Mouse (Mus musculus) brain, adult 2 months (tissue): Measurements from ENCODE around the gene Rbbp8nl.

ENCODE experiments used
- DNase-seq: peaks from one replicate; pipeline ENCODE4 v3.0.0; 2011; ENCODE audit warnings: low read depth, low spot score

Gene Rbbp8nl

DNA sequence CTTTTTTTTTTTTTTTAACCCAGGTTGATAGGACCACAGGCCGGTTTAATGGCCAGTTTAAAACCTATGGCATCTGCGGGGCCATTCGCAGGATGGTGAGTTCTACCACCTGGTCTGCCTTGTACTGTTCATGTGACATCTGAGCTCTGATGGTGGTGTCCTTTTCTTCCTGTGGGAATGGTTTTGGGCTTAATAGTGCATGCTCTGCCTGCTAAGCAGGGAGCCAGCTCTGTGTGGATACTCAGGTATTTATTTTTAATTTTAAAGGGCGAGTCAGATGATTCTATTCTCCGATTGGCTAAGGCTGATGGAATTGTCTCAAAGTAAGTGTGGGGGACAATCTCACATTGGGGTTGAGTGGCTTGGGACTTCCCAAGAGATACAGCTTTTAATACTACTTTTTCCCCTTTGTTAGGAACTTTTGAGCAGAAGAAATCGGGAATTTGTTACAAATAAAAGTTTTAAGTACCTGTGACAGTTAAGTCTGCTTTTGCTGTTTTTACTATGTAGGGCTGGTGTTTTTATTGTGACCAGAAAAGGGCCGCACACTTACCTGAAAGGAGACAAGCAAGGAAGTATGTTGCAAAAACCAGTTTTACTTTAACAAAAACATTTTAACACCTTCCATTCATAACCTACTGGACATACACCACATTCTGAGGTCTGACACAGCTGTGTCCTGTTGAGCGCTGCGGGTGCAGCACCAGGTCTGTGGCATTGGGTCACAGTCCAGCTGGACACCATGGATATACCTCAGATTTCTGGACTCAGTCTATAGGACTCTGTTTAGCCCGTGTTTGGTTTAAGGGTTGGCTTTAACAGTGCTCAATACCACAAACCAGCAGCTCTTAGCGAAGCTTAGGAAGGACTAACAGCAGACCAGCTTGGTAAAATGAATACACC, 31.5 kb downstream of the Rbbp8nl start:
- no peak for DNase-seq

DNA sequence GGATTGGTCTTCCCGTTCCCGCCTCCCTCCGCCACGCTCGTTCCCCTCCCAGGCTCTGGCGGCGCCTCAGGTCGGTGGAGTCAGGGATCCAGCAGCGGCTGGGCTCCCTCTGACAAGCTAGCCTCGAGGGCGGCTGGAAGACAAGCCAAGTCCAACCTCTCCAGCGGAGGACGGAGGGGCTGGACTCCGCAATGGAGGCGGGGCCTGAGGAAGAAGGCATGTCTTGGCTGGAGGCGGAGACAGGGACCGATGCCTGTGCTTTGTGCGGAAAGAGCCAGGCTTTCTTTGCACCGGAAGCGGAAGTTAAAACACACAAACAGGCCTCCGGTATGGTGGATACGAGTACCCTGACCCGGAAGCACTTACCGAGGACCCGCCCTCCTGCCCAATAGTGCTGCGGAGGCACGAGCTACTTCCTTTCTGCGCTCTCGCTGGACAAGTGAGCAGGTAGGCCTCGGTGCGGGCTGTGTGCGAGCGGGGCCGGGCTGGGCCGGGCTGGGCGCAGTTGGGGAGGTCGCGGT, 32.6 kb downstream of the Rbbp8nl start, which contains the start of gene Rps21:
TSS of gene Rps21 (plus strand) at position 377 of the 521 bp plus-strand sequence.
- DNase-seq: peak; percentile 100

DNA sequence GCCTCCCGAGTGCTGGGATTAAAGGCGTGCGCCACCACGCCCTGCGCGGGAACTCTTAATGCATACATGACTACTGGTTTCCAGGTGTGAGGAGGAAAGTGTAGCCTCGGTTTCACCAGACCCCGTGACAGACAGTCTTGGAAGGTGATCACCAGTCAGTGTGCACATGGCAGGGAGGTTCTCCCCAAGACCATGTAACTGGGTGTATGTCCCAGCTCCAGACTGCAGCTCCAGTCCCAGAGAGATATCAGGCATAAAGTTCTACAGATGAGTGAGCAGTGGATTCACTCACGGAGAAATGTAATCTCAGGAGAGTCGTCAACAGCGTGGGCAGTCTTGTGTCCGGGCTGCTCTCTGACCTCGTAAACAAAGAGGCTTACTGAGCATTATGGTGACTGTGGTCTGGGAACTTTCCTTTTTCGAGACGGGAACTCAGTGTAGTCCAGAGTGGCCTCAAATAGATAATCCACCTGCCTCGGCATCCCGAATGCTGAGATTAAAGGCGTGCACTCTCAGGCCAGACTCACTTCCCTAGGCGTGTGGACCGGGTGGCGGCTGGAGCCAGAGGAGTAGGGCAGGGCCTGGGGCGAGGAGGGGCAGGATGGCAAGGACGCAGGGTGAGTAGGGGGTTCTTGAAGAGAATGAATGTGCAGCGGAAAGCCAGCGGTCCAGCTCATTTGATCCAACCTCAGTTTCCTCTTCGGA, 33.2 kb downstream of the Rbbp8nl start:
- DNase-seq: no peak

DNA sequence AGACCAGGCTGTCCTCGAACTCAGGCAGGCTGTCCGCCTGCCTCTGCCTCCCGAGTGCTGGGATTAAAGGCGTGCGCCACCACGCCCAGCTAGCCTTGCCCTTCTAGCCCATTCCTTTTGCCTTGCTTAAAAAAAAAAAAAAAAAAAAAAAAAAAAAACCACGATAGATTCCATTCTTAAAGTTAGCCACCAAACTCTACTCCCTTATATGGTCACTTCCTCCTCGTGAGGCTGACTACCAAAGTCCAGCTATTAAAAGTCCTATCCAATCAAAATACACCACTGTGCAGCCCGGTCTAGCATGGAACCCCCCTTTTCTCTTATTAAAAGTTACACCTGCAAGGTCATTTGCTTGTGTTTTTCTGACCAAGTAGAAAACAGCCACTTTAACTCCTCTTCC, 34.0 kb downstream of the Rbbp8nl start:
- no peak for DNase-seq

DNA sequence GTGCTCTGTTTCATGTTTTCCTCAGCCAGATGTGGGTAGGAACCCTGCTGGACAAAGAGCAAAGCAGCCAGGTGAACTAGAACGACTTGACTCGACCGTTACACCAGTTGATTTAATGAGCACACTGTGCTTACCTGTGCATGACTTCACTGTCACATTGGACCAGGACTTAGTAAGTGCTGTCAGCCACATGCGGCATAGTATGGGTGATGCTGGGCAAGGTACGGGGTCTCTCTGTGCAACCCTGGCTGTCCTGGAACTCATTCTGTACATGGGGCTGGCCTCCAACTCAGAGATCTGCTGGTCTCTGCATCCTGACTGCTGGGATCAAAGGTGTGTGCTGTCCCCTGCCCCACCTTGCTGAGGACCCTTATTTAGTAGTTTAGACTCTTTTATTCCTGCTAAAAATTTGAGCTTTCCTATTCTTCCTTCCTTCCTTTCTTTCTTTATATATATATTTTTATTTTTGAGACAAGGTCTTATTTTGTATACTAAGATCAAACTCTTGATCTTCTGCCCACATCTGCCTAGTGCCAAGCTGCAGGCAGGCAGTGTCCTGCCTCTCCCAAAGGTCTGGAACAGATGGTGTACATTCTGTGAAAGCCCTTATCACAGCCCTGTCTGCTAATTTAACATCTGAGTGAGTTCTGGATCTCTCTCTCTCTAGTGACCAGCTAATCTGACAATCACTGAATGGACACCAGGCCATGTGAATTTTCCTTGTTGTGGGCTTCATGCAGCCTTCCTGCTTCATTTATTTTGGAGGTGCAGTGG, 35.1 kb downstream of the Rbbp8nl start:
- DNase-seq: no peak

DNA sequence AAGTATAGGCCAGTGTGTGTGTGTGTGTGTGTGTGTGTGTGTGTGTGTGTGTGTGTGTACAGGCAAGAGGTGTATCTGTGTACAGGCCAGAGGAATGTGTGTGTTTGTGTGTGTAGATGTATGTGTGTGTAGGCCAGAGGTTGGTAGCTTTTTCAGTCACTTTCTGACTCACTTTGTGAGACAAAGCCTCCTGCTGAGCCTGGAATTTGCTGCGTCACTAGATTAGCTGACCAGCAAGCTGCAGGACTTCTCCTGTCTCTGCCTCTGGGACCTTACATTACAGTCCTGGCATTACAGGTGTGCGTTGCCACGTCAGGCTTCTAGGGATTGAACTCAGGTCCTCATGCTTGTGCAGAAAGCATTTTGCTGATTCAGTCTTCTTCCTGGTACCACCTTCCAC, 37.8 kb downstream of the Rbbp8nl start:
- DNase-seq: no peak

DNA sequence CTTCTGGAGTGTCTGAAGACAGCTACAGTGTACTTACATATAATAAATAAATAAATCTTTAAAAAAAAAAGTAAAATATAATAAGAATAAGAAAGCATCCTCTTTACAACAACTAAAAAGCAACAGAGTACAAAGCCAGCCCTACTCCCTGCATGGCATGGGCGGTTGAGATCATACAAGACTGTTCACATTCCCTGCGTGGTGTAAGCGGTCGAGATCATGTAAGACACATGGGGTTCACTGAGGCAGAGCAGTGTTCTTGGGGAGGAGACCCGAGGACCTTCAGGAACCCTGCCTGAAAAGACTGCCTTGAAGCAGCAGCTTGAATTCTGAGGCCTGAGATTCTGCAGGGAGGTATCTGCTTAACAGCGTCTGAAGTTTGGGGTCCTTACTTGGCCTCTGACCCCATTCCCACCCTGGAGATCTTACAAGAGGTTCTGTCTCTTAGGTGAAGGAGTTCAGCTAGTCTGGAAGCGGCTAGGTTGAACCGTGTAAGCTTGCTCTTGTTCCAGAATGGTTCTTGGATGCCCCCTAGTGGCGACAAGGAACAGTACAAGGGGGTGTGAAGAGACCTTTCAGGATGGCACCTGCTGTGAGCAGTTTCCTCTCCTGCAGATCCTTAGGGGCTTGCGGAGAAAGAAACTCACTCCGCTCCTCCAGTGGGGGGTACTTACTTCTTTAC, 38.6 kb downstream of the Rbbp8nl start:
- DNase-seq: peak; percentile 94

DNA sequence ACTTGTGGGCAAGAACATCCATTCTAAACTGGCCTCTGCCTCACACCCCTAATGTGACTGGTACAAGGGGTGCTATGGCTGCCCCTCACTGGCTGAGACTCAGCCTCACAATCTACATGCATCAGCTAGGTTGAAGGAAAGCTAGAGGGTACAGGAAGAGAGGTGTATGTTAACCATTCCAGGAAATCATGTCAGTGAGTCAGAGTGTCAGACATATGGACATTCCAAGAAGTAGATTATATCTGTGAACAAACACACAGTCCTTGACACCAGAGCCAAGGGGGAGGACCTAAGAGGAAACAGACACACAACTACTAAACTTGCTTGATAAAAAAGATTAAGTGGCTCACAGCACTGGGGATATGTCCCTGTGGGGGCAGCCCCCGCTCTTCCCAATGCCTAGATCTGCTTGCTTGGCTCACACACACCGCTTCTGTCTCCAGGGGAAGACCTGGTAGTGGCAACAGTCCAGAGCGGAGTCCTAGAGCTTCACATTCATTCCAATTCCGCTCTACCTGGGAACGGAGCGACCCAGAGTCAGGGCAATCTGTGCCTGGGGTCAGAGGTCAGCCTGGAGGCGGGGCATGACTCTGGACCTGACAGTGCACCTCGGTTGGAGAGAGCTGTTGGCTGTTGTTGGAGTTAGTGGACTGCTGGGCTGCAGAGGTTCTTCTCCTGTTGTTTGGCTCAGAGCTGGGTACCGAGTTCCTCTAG, 40.6 kb downstream of the Rbbp8nl start:
- no peak for DNase-seq

DNA sequence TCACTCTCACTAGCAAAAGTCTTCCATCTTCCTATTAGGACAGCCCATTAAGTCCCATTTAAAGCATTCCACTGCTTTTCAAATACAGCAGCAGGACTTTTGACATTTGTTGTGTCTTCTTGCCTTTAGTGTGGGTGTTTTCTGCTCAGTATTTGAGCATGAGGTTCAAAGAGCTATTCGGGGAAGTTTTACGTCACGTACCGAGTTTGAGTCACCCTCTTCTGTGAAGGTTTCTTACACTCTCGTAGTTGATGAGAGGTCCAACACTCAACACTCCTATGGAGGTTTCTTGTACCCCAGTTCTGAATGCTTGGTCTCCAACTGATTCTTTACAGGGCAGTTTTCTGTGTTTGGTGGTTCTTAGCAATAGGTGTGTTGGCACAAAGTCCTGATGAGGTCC, 41.8 kb downstream of the Rbbp8nl start:
- peak; percentile 47 for DNase-seq

DNA sequence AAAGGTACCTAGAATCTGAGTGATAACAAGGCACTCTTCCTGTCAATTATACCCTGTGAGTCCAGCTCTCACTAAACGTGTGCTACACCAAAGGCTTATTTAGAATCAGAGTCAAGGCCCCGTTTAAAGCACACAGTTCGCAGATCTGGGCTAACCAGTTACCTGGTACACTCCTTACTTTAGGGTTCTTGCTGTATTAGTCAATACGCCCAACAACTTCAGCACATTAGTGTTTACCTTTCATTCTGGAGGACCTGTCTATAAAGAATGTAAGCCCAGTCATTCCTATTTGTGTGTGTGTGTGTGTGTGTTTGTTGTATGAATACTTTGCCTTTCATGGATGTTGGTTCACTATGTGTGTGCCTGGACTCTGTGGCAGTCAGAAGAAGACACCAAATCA, 46.6 kb downstream of the Rbbp8nl start:
- no peak for DNase-seq

DNA sequence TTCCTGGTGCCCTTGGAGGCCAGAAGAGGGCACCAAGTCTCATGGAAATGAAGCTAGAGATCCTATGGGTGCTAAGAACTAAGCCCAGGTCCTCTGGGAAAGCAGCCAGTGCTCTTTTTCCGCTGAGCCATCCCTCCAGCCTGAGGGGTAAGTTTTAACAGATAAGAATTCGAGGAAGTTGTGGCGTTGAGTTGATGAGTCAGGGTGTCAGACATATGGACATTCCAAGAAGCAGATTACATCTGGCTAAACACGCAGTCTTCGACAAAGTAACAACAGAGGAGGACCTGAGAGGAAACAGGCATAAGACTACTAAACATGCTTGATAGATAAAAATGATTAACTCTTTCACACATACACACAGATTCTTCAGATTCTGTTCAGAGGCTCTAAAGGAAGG, 51.1 kb downstream of the Rbbp8nl start:
- DNase-seq: no peak

DNA sequence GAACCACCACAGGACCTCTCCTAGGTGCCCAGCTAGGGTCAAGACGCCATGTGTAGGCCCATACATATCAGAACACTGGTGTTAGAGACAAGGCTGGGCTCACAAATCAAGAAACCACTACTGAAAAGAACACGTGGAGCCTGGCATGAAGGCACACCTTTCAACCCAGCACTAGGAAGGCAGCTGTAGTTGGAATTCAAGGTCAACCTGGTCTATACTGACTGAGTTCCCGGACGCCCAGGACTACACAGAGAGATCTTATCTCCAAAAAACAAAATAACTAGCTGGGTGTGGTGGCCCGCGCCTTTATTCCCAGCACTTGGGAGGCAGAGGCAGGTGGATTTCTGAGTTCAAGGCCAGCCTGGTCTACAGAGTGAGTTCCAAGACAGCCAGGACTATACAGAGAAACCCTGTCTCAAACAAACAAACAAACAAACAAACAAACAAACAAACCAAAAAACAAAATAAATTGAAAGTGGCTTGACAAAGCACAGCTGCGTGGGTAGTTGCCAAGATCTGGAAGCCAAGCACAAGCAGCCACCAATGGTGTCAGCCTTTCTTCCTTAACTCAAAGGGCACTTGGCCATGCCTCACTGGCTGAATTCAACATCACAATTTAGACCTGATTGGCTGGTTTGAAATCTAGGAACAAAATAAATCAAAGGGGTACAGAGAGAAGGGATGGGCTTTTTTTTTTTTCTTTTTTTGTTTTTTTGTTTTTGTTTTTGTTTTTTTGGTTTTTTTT, 51.9 kb downstream of the Rbbp8nl start:
- DNase-seq: no peak

DNA sequence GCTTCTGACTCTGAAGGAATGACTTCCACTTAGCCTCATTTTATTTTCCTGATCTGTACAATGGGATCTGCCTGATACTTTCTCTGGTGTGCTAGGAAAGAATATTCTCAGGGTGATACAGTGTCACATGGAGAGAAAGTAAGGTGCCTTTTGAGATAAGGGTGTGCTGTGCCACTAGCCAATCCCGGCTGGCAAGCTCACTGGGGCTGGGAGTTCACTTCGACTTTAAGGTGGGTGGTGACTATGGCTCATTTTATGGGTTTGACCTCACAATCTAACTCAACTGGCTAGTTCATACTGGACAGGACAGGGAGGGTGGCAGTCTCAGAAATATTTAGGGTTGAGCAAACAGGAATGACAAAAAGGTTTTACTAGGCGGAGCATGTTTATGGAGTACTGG, 52.7 kb downstream of the Rbbp8nl start:
- no peak for DNase-seq

DNA sequence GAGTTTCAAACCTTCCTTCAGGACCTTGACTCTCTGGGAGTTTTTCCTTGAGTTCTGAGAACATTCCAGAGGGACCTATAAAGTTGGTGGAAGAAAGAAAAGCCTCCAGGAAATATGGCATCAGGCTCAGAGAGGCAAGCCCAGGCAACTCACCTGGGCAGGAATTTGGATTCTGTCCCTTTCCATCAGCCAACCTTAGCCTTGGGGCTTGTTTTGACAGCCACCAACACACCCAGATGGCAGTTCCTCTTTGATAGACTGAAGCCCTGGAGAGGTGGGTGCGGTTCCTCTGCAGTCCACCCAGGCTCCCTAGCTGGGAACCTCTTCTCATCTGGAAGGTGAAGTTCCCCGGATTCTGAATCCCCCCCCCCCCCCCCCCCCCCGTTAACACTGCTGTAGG, 53.2 kb downstream of the Rbbp8nl start:
- DNase-seq: no peak

DNA sequence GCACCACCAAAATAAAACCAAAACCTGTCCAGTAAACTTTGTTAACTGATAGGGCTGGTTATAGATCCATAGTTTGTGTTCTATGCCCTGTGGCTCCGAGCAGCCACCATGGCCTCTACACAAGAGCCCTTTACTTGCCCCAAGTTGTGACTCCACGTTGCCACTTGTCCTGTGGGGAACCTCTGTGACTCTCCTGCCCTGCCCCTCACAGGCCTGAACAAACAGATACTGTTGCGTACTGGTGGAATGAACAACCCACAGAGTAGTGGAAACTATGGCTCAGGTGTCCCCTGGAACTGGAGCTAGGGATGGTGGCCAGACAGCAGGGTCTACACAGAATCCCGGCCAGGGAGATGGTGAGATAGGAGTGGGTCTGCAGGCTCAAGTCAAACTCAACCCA, 53.9 kb downstream of the Rbbp8nl start:
- DNase-seq: no peak

DNA sequence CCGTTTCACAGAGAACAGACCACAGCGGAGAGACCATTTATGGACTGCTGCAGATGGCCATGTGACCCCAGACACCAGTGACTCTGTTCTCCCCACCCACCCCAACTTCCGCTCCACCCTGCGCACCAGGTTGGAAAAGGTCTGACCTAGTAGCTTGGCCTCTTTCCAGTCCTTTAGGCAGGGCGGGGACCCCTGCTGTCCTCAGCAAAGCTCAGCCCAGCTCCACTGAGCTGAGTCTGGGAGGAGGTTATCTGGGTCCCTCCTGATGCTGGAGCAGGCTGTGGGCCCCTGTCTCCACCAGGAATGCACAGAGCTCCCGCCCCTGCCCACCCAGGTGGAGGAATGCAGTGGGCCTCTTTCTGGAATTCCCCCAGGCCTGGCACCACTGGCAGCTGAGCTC, 54.7 kb downstream of the Rbbp8nl start:
- no peak for DNase-seq

DNA sequence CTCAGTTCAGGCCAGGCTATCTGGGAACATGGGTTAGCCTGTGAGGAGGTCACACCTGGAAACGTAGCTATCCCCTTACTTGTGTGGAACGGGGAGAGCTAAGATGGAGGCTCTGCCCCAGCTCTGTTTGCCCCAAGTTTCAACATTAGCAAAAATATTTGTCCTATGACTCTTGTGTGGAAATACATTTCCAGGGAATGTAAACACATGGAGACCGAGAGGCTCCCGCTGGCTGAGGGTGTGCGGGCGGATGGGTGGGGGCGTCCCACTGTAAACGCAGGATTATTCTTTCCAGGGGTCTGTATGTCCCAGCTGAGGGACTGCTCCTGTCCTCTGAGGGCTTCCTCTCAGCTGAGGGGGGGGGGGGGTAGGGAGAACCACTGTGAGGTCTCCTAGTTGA, 55.3 kb downstream of the Rbbp8nl start:
- DNase-seq: no peak

DNA sequence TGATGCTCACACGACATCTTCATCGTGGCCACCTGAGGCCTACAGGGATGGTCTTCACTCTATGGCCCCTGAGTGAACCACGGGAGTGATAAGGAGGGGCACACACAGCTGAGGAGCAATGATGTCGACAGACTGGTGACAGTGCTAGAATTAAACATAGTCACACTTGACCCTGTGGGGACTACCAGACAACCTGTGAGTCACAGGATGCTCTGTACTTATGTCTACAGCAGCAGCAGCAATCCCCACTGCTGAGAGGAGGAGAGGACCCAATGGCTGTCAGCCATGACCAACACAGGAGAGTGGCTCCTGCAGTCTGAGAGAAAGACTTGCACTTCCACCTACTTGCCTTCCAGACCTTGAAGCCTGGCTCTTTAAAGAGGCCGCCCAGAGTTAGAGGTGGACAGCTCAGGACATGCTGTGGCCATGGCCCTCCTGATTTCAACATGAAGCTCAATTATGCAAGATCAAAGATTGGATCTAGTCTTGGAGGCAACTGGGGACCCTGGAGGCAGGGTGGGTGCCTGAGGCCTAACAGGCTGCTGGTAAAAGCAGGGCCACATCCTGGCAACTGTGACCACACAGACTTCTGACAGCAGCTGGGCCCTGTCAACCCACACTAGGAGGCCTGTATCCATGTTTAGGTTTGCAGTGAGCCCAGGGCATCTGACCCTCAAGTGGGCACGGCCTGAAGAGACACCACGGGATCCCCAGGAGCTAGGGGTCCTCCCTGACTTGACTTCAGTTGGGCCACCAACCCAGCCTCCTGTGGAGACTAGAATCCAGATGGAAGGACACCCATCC, 56.4 kb downstream of the Rbbp8nl start:
- DNase-seq: no peak

DNA sequence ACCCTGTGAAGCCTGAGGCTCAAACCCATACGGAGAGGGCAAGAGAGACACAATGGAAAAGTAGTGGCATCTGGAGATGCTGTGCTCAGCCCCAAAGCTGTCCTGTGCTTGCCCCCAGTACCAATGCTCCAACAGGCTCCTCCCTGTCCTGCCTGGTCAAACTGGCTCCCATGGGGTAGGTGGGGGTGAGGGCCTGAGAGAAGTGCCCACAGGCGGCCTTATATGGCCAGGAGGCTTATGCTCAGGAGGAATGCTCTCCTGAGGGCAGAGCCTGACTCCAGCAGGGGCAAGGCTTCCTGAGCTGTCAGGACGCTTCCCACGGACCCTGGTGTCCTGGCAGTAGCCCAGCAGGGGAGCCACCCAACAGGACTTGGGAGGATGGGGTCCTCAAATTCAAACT, 59.2 kb downstream of the Rbbp8nl start:
- DNase-seq: no peak
